Mouse (Mus musculus) hindbrain, embryonic 16.5 days (tissue): ENCODE measurements around the gene Gm17949. TPM values are rescaled to one million over a fixed set of nuclear protein-coding genes. Genes with fewer than 3 reads are reported as not detected.

ENCODE experiments used
- ATAC-seq: fragments of 200-750 bp; cut with Nextera tagmentation; 2 replicates; pipeline ENCODE4 v1.8.0; 2017; ENCODE audit warnings: moderate TSS enrichment, moderate library complexity
- H3K27ac ChIP-seq: fragments of 300-500 bp; sonication (generic); 2 replicates; pipeline ENCODE4 v1.5.1; 2014; ENCODE audit warnings: low read depth, mild to moderate bottlenecking, control low read depth, low read length, moderate library complexity
- H3K27me3 ChIP-seq: fragments of 300-500 bp; sonication (generic); replicated peaks from 2 replicates; pipeline ENCODE4 v1.6.1; 2014; ENCODE audit warnings: low read length; ENCODE audit not compliant: control insufficient read depth, insufficient read depth
- H3K36me3 ChIP-seq: fragments of 300-500 bp; sonication (generic); 2 replicates; pipeline ENCODE4 v1.6.1; 2014; ENCODE audit warnings: mild to moderate bottlenecking, low read length, moderate library complexity, mixed read lengths; ENCODE audit not compliant: control insufficient read depth, insufficient read depth
- H3K4me1 ChIP-seq: fragments of 300-500 bp; sonication (generic); 2 replicates; pipeline ENCODE4 v1.6.1; 2014; ENCODE audit warnings: low read depth, low read length; ENCODE audit not compliant: control insufficient read depth, insufficient read depth
- H3K4me2 ChIP-seq: fragments of 300-500 bp; sonication (generic); 2 replicates; pipeline ENCODE4 v1.6.1; 2014; ENCODE audit warnings: mild to moderate bottlenecking, low read length, control low read depth, moderate library complexity
- H3K4me3 ChIP-seq: fragments of 300-500 bp; sonication (generic); 2 replicates; pipeline ENCODE4 v1.5.1; 2014; ENCODE audit warnings: mild to moderate bottlenecking, low read length, control low read depth, moderate library complexity
- H3K9ac ChIP-seq: fragments of 300-500 bp; sonication (generic); 2 replicates; pipeline ENCODE4 v1.6.1; 2014; ENCODE audit warnings: low read depth, mild to moderate bottlenecking, control low read depth, low read length, moderate library complexity
- H3K9me3 ChIP-seq: fragments of 300-500 bp; sonication (generic); 2 replicates; pipeline ENCODE4 v1.6.1; 2014; ENCODE audit warnings: mild to moderate bottlenecking, low read length, moderate library complexity; ENCODE audit not compliant: control insufficient read depth
- WGBS: fragments of 180-500 bp; shearing (Covaris S2); extraction: QIAGEN DNeasy Blood & Tissue Kit; methylation state at CpG from one replicate; pipeline ENCODE4 v1.1.7; 2014; 5-methylcytosine and 5-hydroxymethylcytosine counted together
- polyA plus RNA-seq: library from polyadenylated mRNA; unstranded; fragments of >200 nt; fragmentation: Nextera tagmentation; extraction: Ambion mirVana; gene quantifications from 2 replicates; pipeline ENCODE4 v1.2.1, GENCODE M21; 2015

Gene Gm17949
- polyA plus RNA-seq, 1 experiment from 2014 or later = 0.51 TPM

- WGBS = 82% methylated on average over 3 of the region's 3 CpGs
- H3K36me3 ChIP-seq = no peaks in the 10 kb centered on the region
- H3K9me3 ChIP-seq = no peaks in the 10 kb centered on the region
- H3K4me1 ChIP-seq = no peaks in the 10 kb centered on the region
- H3K27ac ChIP-seq = no peak overlapping the region
- H3K27me3 ChIP-seq = no peaks in the 10 kb centered on the region
- H3K4me3 ChIP-seq = no peak overlapping the region
- no peak overlapping the region for H3K9ac ChIP-seq
- no peak for ATAC-seq
- no peak overlapping the region for H3K4me2 ChIP-seq
These were observed 35.9 kb upstream of the Gm17949 start for GRCm38 (mm10) chr17:56975391-56975790.

- WGBS = 77% methylated on average over 8 of the region's 8 CpGs
- no peak for ATAC-seq
- Histone ChIP-seq H3K27me3 (no peaks in the 10 kb centered on the region), H3K9ac (no peak overlapping the region), H3K4me3 (no peak overlapping the region), H3K4me1 (no peaks in the 10 kb centered on the region), H3K4me2 (no peak overlapping the region), H3K36me3 (no peaks in the 10 kb centered on the region), H3K27ac (no peak overlapping the region), H3K9me3 (no peaks in the 10 kb centered on the region)
These were observed 34.5 kb upstream of the Gm17949 start for GRCm38 (mm10) chr17:56976531-56977390.

GRCm38 (mm10) chr17:56979524-56979923 is 31.7 kb upstream of the Gm17949 start:
- WGBS = 30% methylated on average over 7 of the region's 8 CpGs
- no peak for ATAC-seq
- H3K27me3 ChIP-seq = no peaks in the 10 kb centered on the region

GRCm38 (mm10) chr17:56981049-56981448 is 30.2 kb upstream of the Gm17949 start:
- ATAC-seq = no peak
- Histone ChIP-seq H3K27me3 (no peaks in the 10 kb centered on the region), H3K4me3 (no peak overlapping the region), H3K9me3 (no peaks in the 10 kb centered on the region), H3K36me3 (no peaks in the 10 kb centered on the region), H3K4me1 (no peaks in the 10 kb centered on the region), H3K9ac (no peak overlapping the region), H3K4me2 (no peak overlapping the region), H3K27ac (no peak overlapping the region)
- 84% methylated on average over 7 of the region's 7 CpGs for WGBS

More at GRCm38 (mm10) chr17:56979524-56979923, 31.7 kb upstream of the Gm17949 start:
- Histone ChIP-seq H3K4me3 (no peak overlapping the region), H3K9me3 (no peaks in the 10 kb centered on the region), H3K4me1 (no peaks in the 10 kb centered on the region), H3K36me3 (no peaks in the 10 kb centered on the region), H3K4me2 (no peak overlapping the region), H3K9ac (no peak overlapping the region), H3K27ac (no peak overlapping the region)

GRCm38 (mm10) chr17:56982013-56982412 is 29.3 kb upstream of the Gm17949 start, which contains the start of gene Acer1:
TSS of gene Acer1 (minus strand) at chr17:56982126.
- Histone ChIP-seq H3K27me3 (no peaks in the 10 kb centered on the region), H3K27ac (no peak within 1 kb of the TSS), H3K9ac (no peak within 1 kb of the TSS), H3K9me3 (no peaks in the 10 kb centered on the region), H3K4me1 (no peaks in the 10 kb centered on the region), H3K4me2 (no peak within 1 kb of the TSS), H3K4me3 (no peak within 1 kb of the TSS), H3K36me3 (no peaks in the 10 kb centered on the region)
- WGBS = 72% methylated on average over 5 of the region's 5 CpGs
- ATAC-seq = no peak

GRCm38 (mm10) chr17:56984886-56985285 is 26.4 kb upstream of the Gm17949 start:
- H3K27me3 ChIP-seq = no peaks in the 10 kb centered on the region
- H3K9me3 ChIP-seq = no peaks in the 10 kb centered on the region
- no peaks in the 10 kb centered on the region for H3K36me3 ChIP-seq
- 83% methylated on average over 9 of the region's 9 CpGs for WGBS
- H3K4me3 ChIP-seq = no peak overlapping the region
- no peak overlapping the region for H3K4me2 ChIP-seq
- no peak overlapping the region for H3K27ac ChIP-seq
- H3K9ac ChIP-seq = no peak overlapping the region
- H3K4me1 ChIP-seq = no peaks in the 10 kb centered on the region
- ATAC-seq = no peak

- WGBS = 73% methylated on average over 3 of the region's 3 CpGs
- ATAC-seq = no peak
- no peak overlapping the region for H3K4me2 ChIP-seq
These were observed 25.6 kb upstream of the Gm17949 start for GRCm38 (mm10) chr17:56985656-56986055.

GRCm38 (mm10) chr17:56986105-56986805 is 25.0 kb upstream of the Gm17949 start:
- peaks cover 5% of the 10 kb centered on the region for H3K4me1 ChIP-seq
- ATAC-seq = no peak
- WGBS = 83% methylated on average over 3 of the region's 3 CpGs
- no peaks in the 10 kb centered on the region for H3K36me3 ChIP-seq
- H3K27me3 ChIP-seq = no peaks in the 10 kb centered on the region
- no peak overlapping the region for H3K4me3 ChIP-seq
- no peak overlapping the region for H3K9ac ChIP-seq
- H3K9me3 ChIP-seq = no peaks in the 10 kb centered on the region
- no peak overlapping the region for H3K4me2 ChIP-seq
- H3K27ac ChIP-seq = no peak overlapping the region

More at GRCm38 (mm10) chr17:56985656-56986055, 25.6 kb upstream of the Gm17949 start:
- Histone ChIP-seq H3K4me3 (no peak overlapping the region), H3K27me3 (no peaks in the 10 kb centered on the region), H3K27ac (no peak overlapping the region), H3K36me3 (no peaks in the 10 kb centered on the region), H3K9ac (no peak overlapping the region), H3K4me1 (no peaks in the 10 kb centered on the region), H3K9me3 (no peaks in the 10 kb centered on the region)

- Histone ChIP-seq H3K9ac (no peak overlapping the region), H3K4me1 (peaks cover 9% of the 10 kb centered on the region), H3K4me2 (no peak overlapping the region), H3K36me3 (peaks cover 8% of the 10 kb centered on the region), H3K4me3 (no peak overlapping the region), H3K27ac (no peak overlapping the region), H3K27me3 (no peaks in the 10 kb centered on the region), H3K9me3 (no peaks in the 10 kb centered on the region)
- WGBS = 87% methylated on average over 7 of the region's 7 CpGs
- no peak for ATAC-seq
These were observed 22.8 kb upstream of the Gm17949 start for GRCm38 (mm10) chr17:56988441-56988840.
